Mouse (Mus musculus) kidney, embryonic 15.5 days (tissue): ENCODE measurements around the gene Gm17617. TPM values are rescaled to one million over a fixed set of nuclear protein-coding genes. Genes with fewer than 3 reads are reported as not detected.

ENCODE experiments used
- ATAC-seq: fragments of 200-750 bp; cut with Nextera tagmentation; replicated peaks from 2 replicates; pipeline ENCODE4 v1.8.0; 2017; ENCODE audit warnings: moderate TSS enrichment; ENCODE audit not compliant: low FRiP score
- H3K27ac ChIP-seq: fragments of 300-500 bp; sonication (generic); 2 replicates; pipeline ENCODE4 v1.5.1; 2015; ENCODE audit warnings: mild to moderate bottlenecking, inconsistent platforms
- H3K27me3 ChIP-seq: fragments of 300-500 bp; sonication (generic); 2 replicates; pipeline ENCODE4 v1.6.1; 2015; ENCODE audit warnings: inconsistent platforms
- H3K36me3 ChIP-seq: fragments of 300-500 bp; sonication (generic); 2 replicates; pipeline ENCODE4 v1.6.1; 2015; ENCODE audit warnings: inconsistent platforms
- H3K4me1 ChIP-seq: fragments of 300-500 bp; sonication (generic); 2 replicates; pipeline ENCODE4 v1.6.1; 2015; ENCODE audit warnings: inconsistent platforms
- H3K4me2 ChIP-seq: fragments of 300-500 bp; sonication (generic); 2 replicates; pipeline ENCODE4 v1.6.1; 2015; ENCODE audit warnings: moderate library complexity, mild to moderate bottlenecking, inconsistent platforms
- H3K4me3 ChIP-seq: fragments of 300-500 bp; sonication (generic); replicated peaks from 2 replicates; pipeline ENCODE4 v1.5.1; 2015; ENCODE audit warnings: mild to moderate bottlenecking, inconsistent platforms
- H3K9ac ChIP-seq: fragments of 300-500 bp; sonication (generic); 2 replicates; pipeline ENCODE4 v1.6.1; 2015; ENCODE audit warnings: mild to moderate bottlenecking, inconsistent platforms
- H3K9me3 ChIP-seq: fragments of 300-500 bp; sonication (generic); replicated peaks from 2 replicates; pipeline ENCODE4 v1.6.1; 2016; ENCODE audit warnings: inconsistent platforms
- WGBS: fragments of 180-500 bp; shearing (Covaris S2); methylation state at CpG from one replicate; pipeline ENCODE4 v1.1.7; 2015; ENCODE audit warnings: mixed read lengths; 5-methylcytosine and 5-hydroxymethylcytosine counted together
- polyA plus RNA-seq: library from polyadenylated mRNA; unstranded; fragments of >200 nt; fragmentation: Nextera tagmentation; extraction: Ambion mirVana; gene quantifications from 2 replicates; pipeline ENCODE4 v1.2.1, GENCODE M21; 2015

Gm17617 gene
- polyA plus RNA-seq, 1 experiment from 2014 or later: not detected

- H3K9me3 ChIP-seq: no peaks in the 10 kb centered on the region
- peaks cover 21% of the 10 kb centered on the region for H3K36me3 ChIP-seq
- no peaks in the 10 kb centered on the region for H3K27me3 ChIP-seq
- H3K9ac ChIP-seq: no peak overlapping the region
- no peak overlapping the region for H3K4me3 ChIP-seq
- no peak overlapping the region for H3K4me2 ChIP-seq
- peaks cover 45% of the 10 kb centered on the region for H3K4me1 ChIP-seq
- 90% methylated on average over 5 of the region's 5 CpGs for WGBS
- no peak for ATAC-seq
- peak overlapping the region; percentile 83 for H3K27ac ChIP-seq
Observed at GRCm38 (mm10) chr13:55168255-55168654, 34.9 kb upstream of the Gm17617 start.

- no peak for ATAC-seq
- H3K4me2 ChIP-seq: no peak overlapping the region
- peaks cover 45% of the 10 kb centered on the region for H3K4me1 ChIP-seq
- H3K27me3 ChIP-seq: no peaks in the 10 kb centered on the region
- H3K9me3 ChIP-seq: no peaks in the 10 kb centered on the region
- H3K9ac ChIP-seq: no peak overlapping the region
- peak overlapping the region; percentile 83 for H3K27ac ChIP-seq
- no peak overlapping the region for H3K4me3 ChIP-seq
- WGBS: 75% methylated on average over 11 of the region's 11 CpGs
- peaks cover 24% of the 10 kb centered on the region for H3K36me3 ChIP-seq
Observed at GRCm38 (mm10) chr13:55167798-55168197, 34.5 kb upstream of the Gm17617 start.

- 87% methylated on average over 32 of the region's 32 CpGs for WGBS
- Histone ChIP-seq H3K9me3 (no peaks in the 10 kb centered on the region), H3K4me3 (no peak overlapping the region), H3K4me2 (no peak overlapping the region), H3K27me3 (no peaks in the 10 kb centered on the region), H3K27ac (no peak overlapping the region), H3K4me1 (peaks cover 38% of the 10 kb centered on the region), H3K36me3 (peaks cover 24% of the 10 kb centered on the region), H3K9ac (no peak overlapping the region)
- ATAC-seq: no peak
Observed at GRCm38 (mm10) chr13:55166806-55167725, 33.7 kb upstream of the Gm17617 start.

- H3K4me1 ChIP-seq: peaks cover 26% of the 10 kb centered on the region
- WGBS: 90% methylated on average over 16 of the region's 16 CpGs
- H3K4me3 ChIP-seq: no peak overlapping the region
- H3K9ac ChIP-seq: no peak overlapping the region
- no peaks in the 10 kb centered on the region for H3K9me3 ChIP-seq
- H3K27me3 ChIP-seq: no peaks in the 10 kb centered on the region
- H3K36me3 ChIP-seq: peaks cover 34% of the 10 kb centered on the region
- no peak for ATAC-seq
- no peak overlapping the region for H3K27ac ChIP-seq
- H3K4me2 ChIP-seq: no peak overlapping the region
Observed at GRCm38 (mm10) chr13:55165831-55166339, 32.5 kb upstream of the Gm17617 start.

- Histone ChIP-seq H3K4me1 (peaks cover 11% of the 10 kb centered on the region), H3K4me3 (no peak overlapping the region), H3K27me3 (no peaks in the 10 kb centered on the region), H3K36me3 (peaks cover 52% of the 10 kb centered on the region), H3K9me3 (no peaks in the 10 kb centered on the region), H3K9ac (no peak overlapping the region), H3K4me2 (no peak overlapping the region), H3K27ac (peak overlapping the region; percentile 32; the same call in 1 of the 2 replicates)
- ATAC-seq: no peak
- 52% methylated on average over 5 of the region's 5 CpGs for WGBS
Observed at GRCm38 (mm10) chr13:55163553-55163952, 30.2 kb upstream of the Gm17617 start.

GRCm38 (mm10) chr13:55162365-55162764 lies 29.0 kb upstream of the Gm17617 start:
- WGBS: 48% methylated on average over 7 of the region's 7 CpGs
- H3K4me3 ChIP-seq: no peak overlapping the region
- no peaks in the 10 kb centered on the region for H3K4me1 ChIP-seq

GRCm38 (mm10) chr13:55153951-55154350 lies 20.6 kb upstream of the Gm17617 start:
- Histone ChIP-seq H3K9ac (no peak overlapping the region), H3K4me3 (peak overlapping the region; percentile 69; the same call in 1 of the 2 replicates), H3K9me3 (no peaks in the 10 kb centered on the region), H3K36me3 (peaks cover 14% of the 10 kb centered on the region), H3K4me1 (peaks cover 19% of the 10 kb centered on the region; the same call in 1 of the 2 replicates), H3K4me2 (peak overlapping the region; percentile 94), H3K27me3 (peaks cover 21% of the 10 kb centered on the region), H3K27ac (peak overlapping the region; percentile 96; the same call in 1 of the 2 replicates)
- no peak for ATAC-seq
- WGBS: 86% methylated on average over 5 of the region's 5 CpGs

More at GRCm38 (mm10) chr13:55162365-55162764, 29.0 kb upstream of the Gm17617 start:
- no peak overlapping the region for H3K27ac ChIP-seq
- H3K9me3 ChIP-seq: no peaks in the 10 kb centered on the region
- ATAC-seq: no peak
- no peak overlapping the region for H3K4me2 ChIP-seq
- H3K36me3 ChIP-seq: peaks cover 53% of the 10 kb centered on the region
- no peaks in the 10 kb centered on the region for H3K27me3 ChIP-seq
- no peak overlapping the region for H3K9ac ChIP-seq

GRCm38 (mm10) chr13:55152621-55153415 lies 19.5 kb upstream of the Gm17617 start, which contains the start of gene Fgfr4:
Gene Fgfr4, plus strand, starts transcription at chr13:55152640.
- H3K36me3 ChIP-seq: peaks cover 10% of the 10 kb centered on the region; the same call in 1 of the 2 replicates
- 2% methylated on average over 68 of the region's 68 CpGs for WGBS
- H3K4me3 ChIP-seq: peak within 1 kb of the TSS; percentile 69
- H3K9me3 ChIP-seq: no peaks in the 10 kb centered on the region
- H3K4me1 ChIP-seq: peaks cover 19% of the 10 kb centered on the region; the same call in 1 of the 2 replicates
- peaks cover 21% of the 10 kb centered on the region for H3K27me3 ChIP-seq
- H3K4me2 ChIP-seq: peak within 1 kb of the TSS; percentile 94
- peak within 1 kb of the TSS; percentile 55; the same call in 1 of the 2 replicates for H3K9ac ChIP-seq
- H3K27ac ChIP-seq: peak within 1 kb of the TSS; percentile 96
- peak; percentile 89 for ATAC-seq

- Histone ChIP-seq H3K4me3 (no peak overlapping the region), H3K4me2 (no peak overlapping the region), H3K36me3 (no peaks in the 10 kb centered on the region), H3K27ac (no peak overlapping the region), H3K4me1 (peaks cover 6% of the 10 kb centered on the region; the same call in 1 of the 2 replicates), H3K27me3 (no peaks in the 10 kb centered on the region), H3K9me3 (no peaks in the 10 kb centered on the region), H3K9ac (no peak overlapping the region)
- no peak for ATAC-seq
- 77% methylated on average over 2 of the region's 2 CpGs for WGBS
Observed at GRCm38 (mm10) chr13:55140271-55140670, 6.9 kb upstream of the Gm17617 start.

- no peaks in the 10 kb centered on the region for H3K27me3 ChIP-seq
- H3K4me3 ChIP-seq: no peak overlapping the region
- peaks cover 6% of the 10 kb centered on the region; the same call in 1 of the 2 replicates for H3K4me1 ChIP-seq
- ATAC-seq: no peak
- H3K9ac ChIP-seq: no peak overlapping the region
- H3K36me3 ChIP-seq: peaks cover 29% of the 10 kb centered on the region
- H3K27ac ChIP-seq: no peak overlapping the region
- no peak overlapping the region for H3K4me2 ChIP-seq
- no peaks in the 10 kb centered on the region for H3K9me3 ChIP-seq
- 7% methylated on average over 5 of the region's 5 CpGs for WGBS
Observed at GRCm38 (mm10) chr13:55135382-55135781, 2.0 kb upstream of the Gm17617 start.

- no peak for ATAC-seq
- Histone ChIP-seq H3K9ac (no peak overlapping the region), H3K27me3 (no peaks in the 10 kb centered on the region), H3K4me1 (no peaks in the 10 kb centered on the region), H3K27ac (no peak overlapping the region), H3K4me2 (no peak overlapping the region), H3K36me3 (peaks cover 78% of the 10 kb centered on the region), H3K4me3 (no peak overlapping the region), H3K9me3 (no peaks in the 10 kb centered on the region)
- WGBS: 90% methylated on average over 6 of the region's 6 CpGs
Observed at GRCm38 (mm10) chr13:55124903-55125302, 8.4 kb downstream of the Gm17617 start.
